Mouse (Mus musculus) heart, embryonic 13.5 days (tissue): ENCODE measurements around the gene Snd1. TPM values are rescaled to one million over a fixed set of nuclear protein-coding genes. Genes with fewer than 3 reads are reported as not detected.

Experiments used
- ATAC-seq: fragments of 200-750 bp; cut with Nextera tagmentation; 2 replicates; pipeline ENCODE4 v1.8.0; 2017; ENCODE audit warnings: moderate TSS enrichment; ENCODE audit not compliant: insufficient number of reproducible peaks, low FRiP score, low TSS enrichment; ENCODE audit errors: extremely low read depth
- H3K27ac ChIP-seq: fragments of 300-500 bp; sonication (generic); replicated peaks from 2 replicates; pipeline ENCODE4 v1.5.1; 2015; ENCODE audit warnings: moderate library complexity, mild to moderate bottlenecking, inconsistent platforms
- H3K27me3 ChIP-seq: fragments of 300-500 bp; sonication (generic); replicated peaks from 2 replicates; pipeline ENCODE4 v1.6.1; 2015; ENCODE audit warnings: mild to moderate bottlenecking, inconsistent platforms
- H3K36me3 ChIP-seq: fragments of 300-500 bp; sonication (generic); 2 replicates; pipeline ENCODE4 v1.6.1; 2015; ENCODE audit warnings: mild to moderate bottlenecking, inconsistent platforms
- H3K4me1 ChIP-seq: fragments of 300-500 bp; sonication (generic); 2 replicates; pipeline ENCODE4 v1.6.1; 2015; ENCODE audit warnings: inconsistent platforms
- H3K4me2 ChIP-seq: fragments of 300-500 bp; sonication (generic); 2 replicates; pipeline ENCODE4 v1.6.1; 2015; ENCODE audit warnings: inconsistent platforms, mild to moderate bottlenecking, moderate library complexity
- H3K4me3 ChIP-seq: fragments of 300-500 bp; sonication (generic); 2 replicates; pipeline ENCODE4 v1.5.1; 2015; ENCODE audit warnings: moderate library complexity, mild to moderate bottlenecking, inconsistent platforms
- H3K9ac ChIP-seq: fragments of 300-500 bp; sonication (generic); 2 replicates; pipeline ENCODE4 v1.6.1; 2015; ENCODE audit warnings: inconsistent platforms, mild to moderate bottlenecking, moderate library complexity
- H3K9me3 ChIP-seq: fragments of 300-500 bp; sonication (generic); 2 replicates; pipeline ENCODE4 v1.6.1; 2016; ENCODE audit warnings: inconsistent platforms
- WGBS: fragments of 180-500 bp; shearing (Covaris S2); methylation state at CpG from one replicate; pipeline ENCODE4 v1.1.7; 2015; ENCODE audit warnings: mixed read lengths; 5-methylcytosine and 5-hydroxymethylcytosine counted together
- polyA plus RNA-seq: library from polyadenylated mRNA; unstranded; fragments of >200 nt; fragmentation: Nextera tagmentation; extraction: Ambion mirVana; gene quantifications from 2 replicates; pipeline ENCODE4 v1.2.1, GENCODE M21; 2015

Snd1 gene
- polyA plus RNA-seq, 1 experiment from 2014 or later: 78.5 TPM

DNA sequence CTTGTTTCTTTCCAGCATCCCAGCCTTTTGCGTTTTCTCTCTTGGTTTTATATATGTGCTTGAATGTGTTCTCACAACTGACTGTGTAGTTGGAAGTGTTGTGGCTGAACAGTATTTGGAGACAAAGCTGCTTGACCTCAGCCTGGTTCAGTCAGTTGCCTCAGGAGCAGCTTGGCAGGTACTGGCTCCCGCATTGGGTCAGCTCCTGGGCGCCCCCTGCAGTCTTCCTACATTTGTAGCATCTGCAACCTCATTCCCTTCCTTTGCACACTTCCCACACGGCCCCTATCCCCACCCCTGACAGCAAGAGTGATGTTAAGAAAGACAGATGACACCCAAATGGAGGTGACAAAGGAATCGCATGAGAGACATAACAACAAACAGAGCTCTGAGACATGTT, 14.4 kb upstream of the Snd1 start:
- peaks cover 17% of the 10 kb centered on the region; the same call in 1 of the 2 replicates for H3K27me3 ChIP-seq
- H3K4me3 ChIP-seq: no peak overlapping the region
- no peak overlapping the region for H3K9ac ChIP-seq
- H3K27ac ChIP-seq: no peak overlapping the region
- H3K4me1 ChIP-seq: no peaks in the 10 kb centered on the region
- ATAC-seq: no peak
- H3K9me3 ChIP-seq: no peaks in the 10 kb centered on the region
- 3% methylated on average over 5 of the region's 5 CpGs for WGBS
- H3K4me2 ChIP-seq: no peak overlapping the region
- H3K36me3 ChIP-seq: no peaks in the 10 kb centered on the region

DNA sequence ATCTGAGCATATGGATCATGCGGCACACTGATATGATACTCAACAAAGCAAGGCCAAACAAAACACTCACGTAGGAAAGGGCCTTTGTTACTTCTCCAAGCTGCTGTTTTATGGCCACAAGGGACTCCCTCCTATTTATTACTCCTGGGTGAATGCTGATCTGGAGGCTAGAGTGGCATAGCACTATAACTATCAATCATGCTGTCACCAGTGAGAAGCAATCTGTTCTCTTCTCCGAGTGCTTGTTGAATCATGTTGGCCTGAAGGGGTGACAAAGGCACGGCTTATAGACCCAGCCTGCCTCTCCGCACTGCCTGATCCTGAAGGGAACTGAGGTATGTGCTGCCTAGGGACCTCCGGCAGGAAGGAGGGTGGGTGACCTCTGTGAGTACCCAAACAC, 10.3 kb upstream of the Snd1 start:
- H3K4me3 ChIP-seq: no peak overlapping the region
- H3K4me1 ChIP-seq: no peaks in the 10 kb centered on the region
- no peak overlapping the region for H3K4me2 ChIP-seq
- H3K36me3 ChIP-seq: no peaks in the 10 kb centered on the region
- H3K9me3 ChIP-seq: no peaks in the 10 kb centered on the region
- no peak overlapping the region for H3K9ac ChIP-seq
- ATAC-seq: no peak
- peaks cover 11% of the 10 kb centered on the region; the same call in 1 of the 2 replicates for H3K27me3 ChIP-seq
- no peak overlapping the region for H3K27ac ChIP-seq
- WGBS: 37% methylated on average over 6 of the region's 6 CpGs

- H3K36me3 ChIP-seq: no peaks in the 10 kb centered on the region
- H3K9me3 ChIP-seq: no peaks in the 10 kb centered on the region
- H3K9ac ChIP-seq: no peak overlapping the region
- H3K4me1 ChIP-seq: no peaks in the 10 kb centered on the region
- no peak overlapping the region for H3K27ac ChIP-seq
- H3K27me3 ChIP-seq: no peaks in the 10 kb centered on the region
- no peak for ATAC-seq
- no peak overlapping the region for H3K4me2 ChIP-seq
- no peak overlapping the region for H3K4me3 ChIP-seq
- WGBS: 49% methylated on average over 4 of the region's 4 CpGs
Observed at GRCm38 (mm10) chr6:28470017-28470602, 4.8 kb upstream of the Snd1 start.

- Histone ChIP-seq H3K27ac (no peak overlapping the region), H3K4me3 (no peak overlapping the region), H3K27me3 (no peaks in the 10 kb centered on the region), H3K4me1 (no peaks in the 10 kb centered on the region), H3K9ac (no peak overlapping the region), H3K4me2 (no peak overlapping the region), H3K36me3 (no peaks in the 10 kb centered on the region), H3K9me3 (no peaks in the 10 kb centered on the region)
- ATAC-seq: no peak
- 72% methylated on average over 5 of the region's 5 CpGs for WGBS
Observed at GRCm38 (mm10) chr6:28470621-28471020, 4.3 kb upstream of the Snd1 start.

DNA sequence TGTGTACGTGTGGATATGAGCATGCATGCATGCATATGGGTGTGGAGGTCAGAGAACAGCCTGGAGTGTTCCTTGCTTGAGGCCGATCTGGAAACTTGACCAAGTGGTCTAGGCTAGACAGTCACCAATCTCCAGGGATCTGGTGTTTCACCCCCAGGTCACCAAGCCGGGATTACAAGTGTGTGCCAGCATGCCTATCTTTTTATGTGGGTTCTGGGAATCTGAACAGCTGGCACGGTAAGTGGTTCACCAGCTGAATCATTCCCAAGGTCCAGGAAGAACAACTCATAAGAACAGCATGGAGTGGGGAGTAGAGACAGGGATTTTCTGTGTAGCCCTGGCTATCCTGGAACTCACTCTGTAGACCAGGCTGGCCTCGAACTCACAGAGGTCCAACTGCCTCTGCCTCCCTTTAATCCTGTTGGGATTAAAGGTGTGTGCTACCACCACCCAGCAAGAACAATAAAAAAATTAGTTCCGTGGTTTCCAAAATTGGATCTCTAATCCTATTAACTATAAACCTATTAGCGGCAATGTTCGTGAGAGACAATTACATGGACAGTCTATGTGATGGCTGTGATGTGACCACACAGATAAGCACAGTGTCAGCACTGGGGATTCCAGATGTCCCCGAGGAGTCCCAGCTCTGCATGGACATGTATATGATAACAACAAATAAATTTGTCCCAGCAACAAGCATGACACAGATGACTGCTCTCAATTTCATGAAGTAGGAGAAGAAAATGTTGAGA, 3.5 kb upstream of the Snd1 start:
- Histone ChIP-seq H3K27ac (no peak overlapping the region), H3K9ac (no peak overlapping the region), H3K9me3 (no peaks in the 10 kb centered on the region), H3K36me3 (no peaks in the 10 kb centered on the region), H3K27me3 (no peaks in the 10 kb centered on the region), H3K4me1 (no peaks in the 10 kb centered on the region), H3K4me3 (no peak overlapping the region), H3K4me2 (no peak overlapping the region)
- ATAC-seq: no peak
- WGBS: 78% methylated on average over 9 of the region's 9 CpGs

GRCm38 (mm10) chr6:28474211-28474610, 728 bp upstream of the Snd1 start:
- WGBS: 71% methylated on average over 4 of the region's 4 CpGs
- H3K4me3 ChIP-seq: no peak overlapping the region
- no peaks in the 10 kb centered on the region for H3K9me3 ChIP-seq
- H3K9ac ChIP-seq: no peak overlapping the region
- no peak for ATAC-seq
- peaks cover 5% of the 10 kb centered on the region for H3K4me1 ChIP-seq
- no peaks in the 10 kb centered on the region for H3K27me3 ChIP-seq
- H3K36me3 ChIP-seq: no peaks in the 10 kb centered on the region
- H3K4me2 ChIP-seq: no peak overlapping the region
- no peak overlapping the region for H3K27ac ChIP-seq

DNA sequence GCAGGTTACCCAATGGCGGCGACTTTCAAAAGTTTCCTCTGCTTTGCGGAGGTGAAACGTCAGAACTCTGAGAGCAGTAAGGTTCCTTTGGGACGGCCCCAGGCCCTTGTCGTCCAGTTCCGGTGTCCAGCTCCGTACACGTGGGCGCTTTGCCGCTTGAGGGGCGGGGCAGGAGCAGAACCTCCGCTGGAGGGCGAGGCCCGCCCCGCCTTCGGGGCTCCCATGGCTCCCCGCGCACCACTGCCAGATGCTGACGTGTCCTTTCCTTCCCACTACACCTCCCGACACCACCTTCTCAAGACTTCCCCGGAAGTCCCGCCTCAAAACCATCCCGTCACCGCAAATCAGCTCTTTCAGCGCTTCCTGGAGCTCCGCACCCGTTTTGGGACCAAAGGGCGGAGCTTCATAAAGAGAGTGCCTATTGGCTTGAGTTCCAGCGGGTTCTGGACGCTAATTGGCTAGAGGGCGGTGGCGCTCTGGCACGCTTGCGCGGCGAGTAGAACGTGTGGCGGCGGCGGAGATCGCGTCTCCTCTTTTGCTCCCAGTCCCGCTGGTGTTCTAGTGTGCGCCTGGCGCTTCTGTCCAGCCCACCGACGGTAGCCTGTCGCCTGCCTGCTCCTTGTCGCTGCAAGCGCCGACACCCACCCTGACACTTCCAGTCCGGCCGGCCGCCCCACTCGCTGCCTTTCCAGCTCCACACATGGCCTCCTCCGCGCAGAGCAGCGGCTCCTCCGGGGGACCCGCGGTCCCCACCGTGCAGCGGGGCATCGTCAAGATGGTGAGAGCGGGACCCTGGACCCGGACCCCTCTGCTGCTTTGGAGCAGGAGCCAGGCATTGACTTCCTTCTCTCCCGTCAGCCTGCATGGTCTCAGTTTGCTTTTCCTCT, 5.2 kb downstream of the Snd1 start:
- Histone ChIP-seq H3K4me3 (peak overlapping the region; percentile 70), H3K27ac (peak overlapping the region; percentile 86), H3K27me3 (no peaks in the 10 kb centered on the region), H3K4me2 (peak overlapping the region; percentile 89), H3K4me1 (peaks cover 50% of the 10 kb centered on the region), H3K9ac (peak overlapping the region; percentile 89), H3K36me3 (0 out of 2 replicates have a peak, but pooled peaks cover 8% of the 10 kb centered on the region), H3K9me3 (no peaks in the 10 kb centered on the region)
- ATAC-seq: peak; percentile 99
- under 1% methylated on average over 68 of the region's 68 CpGs for WGBS

GRCm38 (mm10) chr6:28480752-28481492, 6.0 kb downstream of the Snd1 start:
- no peak for ATAC-seq
- Histone ChIP-seq H3K27me3 (no peaks in the 10 kb centered on the region), H3K27ac (peak overlapping the region; percentile 86), H3K4me1 (peaks cover 58% of the 10 kb centered on the region), H3K36me3 (0 out of 2 replicates have a peak, but pooled peaks cover 8% of the 10 kb centered on the region), H3K4me3 (peak overlapping the region; percentile 70), H3K9me3 (no peaks in the 10 kb centered on the region), H3K4me2 (peak overlapping the region; percentile 89), H3K9ac (peak overlapping the region; percentile 89)
- WGBS: 4% methylated on average over 21 of the region's 21 CpGs

GRCm38 (mm10) chr6:28482711-28483315, 7.9 kb downstream of the Snd1 start:
- Histone ChIP-seq H3K9ac (peak overlapping the region; percentile 64), H3K4me2 (peak overlapping the region; percentile 89), H3K36me3 (0 out of 2 replicates have a peak, but pooled peaks cover 8% of the 10 kb centered on the region), H3K9me3 (no peaks in the 10 kb centered on the region), H3K27ac (no peak overlapping the region), H3K27me3 (no peaks in the 10 kb centered on the region), H3K4me3 (peak overlapping the region; percentile 21; the same call in 1 of the 2 replicates), H3K4me1 (peaks cover 77% of the 10 kb centered on the region)
- ATAC-seq: no peak
- WGBS: 70% methylated on average over 4 of the region's 4 CpGs

- Histone ChIP-seq H3K4me3 (no peak overlapping the region), H3K9me3 (no peaks in the 10 kb centered on the region), H3K36me3 (peaks cover 30% of the 10 kb centered on the region), H3K27ac (peak overlapping the region; percentile 67), H3K27me3 (no peaks in the 10 kb centered on the region), H3K4me1 (peaks cover 83% of the 10 kb centered on the region), H3K4me2 (peak overlapping the region; percentile 39), H3K9ac (0 out of 2 replicates have a peak overlapping the region, but pooled peaks have one; percentile 10)
- WGBS: 87% methylated on average over 2 of the region's 2 CpGs
- no peak for ATAC-seq
Observed at GRCm38 (mm10) chr6:28486008-28486407, 11.1 kb downstream of the Snd1 start.
